Mouse (Mus musculus): ENCODE results near the gene Selenon.

GRCm38 (mm10) chr4:134570704-134571451 lies 18.9 kb upstream of the Selenon start:
- TF ChIP-seq CTCF (IDR thresholded peaks at IDR 0.05; ENCODE audit: control insufficient read depth, insufficient read depth, insufficient read length) (no peak), MAX (IDR thresholded peaks at IDR 0.05) (no peak), MYOG (IDR thresholded peaks at IDR 0.05; ENCODE audit: control insufficient read depth, extremely low read depth, insufficient read length) (no peak), MYOD1 (IDR thresholded peaks at IDR 0.05; ENCODE audit: control insufficient read depth, insufficient read length, low read depth) (no peak), CEBPB (IDR thresholded peaks at IDR 0.05; ENCODE audit: low read depth) (no peak), USF1 (IDR thresholded peaks at IDR 0.05; ENCODE audit: low read depth) (no peak)

Measured in C2C12 (cell line).